Mouse (Mus musculus) cerebellum, postnatal 4 days (tissue): Measurements from ENCODE around the gene Tas2r119.
"Not testable (repeated sequence)": the region's sequence is repeated elsewhere in the genome, so short reads cannot be mapped to it uniquely, and the experiment has no call there.

ENCODE experiments used
- DNase-seq, 2 experiments: peaks; one replicate each; pipeline ENCODE4 v3.0.0; 2022; ENCODE audit warnings: low spot score in 2 of 2, mixed read lengths in 1 of 2

Gene Tas2r119

GRCm38 (mm10) chr15:32176989-32177388 lies at the start of gene Tas2r119:
TSS of gene Tas2r119 (plus strand) at chr15:32177289.
- no peak for DNase-seq

- no peak for DNase-seq
Observed at GRCm38 (mm10) chr15:32132315-32132714, 44.8 kb upstream of the Tas2r119 start.

GRCm38 (mm10) chr15:32141657-32142056 lies 35.4 kb upstream of the Tas2r119 start:
- DNase-seq, result no peak

- no peak for DNase-seq
Observed at GRCm38 (mm10) chr15:32144269-32144668, 32.8 kb upstream of the Tas2r119 start.

GRCm38 (mm10) chr15:32153404-32153803 lies 23.7 kb upstream of the Tas2r119 start:
- DNase-seq, result no peak

- DNase-seq, result no peak
Observed at GRCm38 (mm10) chr15:32153857-32154449, 23.1 kb upstream of the Tas2r119 start.

DNA sequence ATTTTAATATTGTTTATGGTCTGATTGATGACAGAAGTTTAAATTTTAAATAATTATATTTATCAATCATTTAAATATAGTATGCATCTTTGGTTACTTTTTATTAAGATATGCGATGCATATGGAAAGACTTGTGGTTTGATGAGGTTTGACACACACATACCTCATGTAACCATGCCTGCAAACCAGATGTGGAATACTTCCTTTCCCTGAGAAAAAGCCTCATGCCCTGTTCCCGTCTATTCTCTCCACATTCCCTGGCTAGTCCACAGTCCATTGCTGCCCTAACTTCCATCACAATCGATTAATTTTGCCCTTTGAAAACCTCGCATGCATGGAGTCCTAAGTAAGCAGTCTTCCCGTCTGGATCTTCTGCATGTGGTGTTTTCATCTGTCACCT lies 21.0 kb upstream of the Tas2r119 start:
- DNase-seq, result no peak

DNA sequence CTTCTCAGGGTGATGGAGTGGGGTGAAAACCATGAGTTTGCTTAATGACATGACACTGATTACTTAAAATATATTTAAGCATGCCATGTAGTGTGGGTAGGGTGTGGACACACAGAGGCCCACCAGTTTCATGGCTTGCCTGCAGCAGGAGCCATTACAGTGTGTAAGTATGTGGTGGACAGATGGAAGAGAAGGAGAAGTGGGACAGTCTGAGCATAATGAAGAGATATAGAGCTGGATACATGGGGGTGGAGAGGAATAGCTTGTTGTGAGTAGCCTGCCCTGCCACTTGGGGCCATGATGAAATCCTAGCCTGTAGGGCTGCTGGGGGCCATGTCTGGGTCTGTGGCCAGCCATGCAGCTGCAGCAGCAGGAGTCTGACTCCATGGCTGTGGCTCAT lies 16.8 kb upstream of the Tas2r119 start:
- no peak for DNase-seq

- DNase-seq, result no peak
Observed at GRCm38 (mm10) chr15:32171764-32172163, 5.3 kb upstream of the Tas2r119 start.

- DNase-seq, result no peak
Observed at GRCm38 (mm10) chr15:32172175-32172987, 4.7 kb upstream of the Tas2r119 start.

- DNase-seq, result no peak
Observed at GRCm38 (mm10) chr15:32172988-32173329, 4.1 kb upstream of the Tas2r119 start.

DNA sequence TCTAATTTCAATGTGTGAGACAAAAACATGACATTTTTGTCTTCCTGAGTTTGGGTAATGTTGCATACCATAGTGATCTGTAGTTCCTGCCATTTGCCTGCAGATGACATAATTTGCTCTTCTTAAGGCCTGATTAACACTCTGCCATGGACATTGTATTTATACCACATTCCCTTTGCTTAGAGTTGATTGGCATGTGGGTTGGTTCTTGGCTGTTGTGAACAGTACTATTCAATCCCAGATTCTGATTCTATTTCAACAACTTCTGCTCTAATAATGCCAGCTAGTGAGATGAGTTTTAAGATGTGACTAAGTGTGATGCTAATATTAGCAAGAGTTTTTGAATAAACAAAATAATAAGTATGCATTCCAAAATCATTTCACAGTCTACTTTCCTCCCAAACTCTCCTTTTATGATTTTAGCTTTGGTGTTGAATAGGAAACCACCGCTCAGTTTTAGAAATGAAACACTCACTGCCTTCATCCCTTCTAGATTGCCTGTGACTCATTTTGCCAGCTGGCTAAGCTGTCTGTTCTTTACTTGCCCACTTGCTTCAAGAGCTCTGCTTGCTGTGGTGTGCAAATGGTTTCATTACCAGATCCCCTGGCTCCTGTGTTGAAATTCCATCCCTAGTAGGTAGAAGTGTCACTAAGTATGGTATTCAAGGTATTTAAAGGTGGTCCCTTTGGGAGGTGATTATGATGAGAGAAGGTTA lies 3.1 kb downstream of the Tas2r119 start:
- DNase-seq, result no peak

DNA sequence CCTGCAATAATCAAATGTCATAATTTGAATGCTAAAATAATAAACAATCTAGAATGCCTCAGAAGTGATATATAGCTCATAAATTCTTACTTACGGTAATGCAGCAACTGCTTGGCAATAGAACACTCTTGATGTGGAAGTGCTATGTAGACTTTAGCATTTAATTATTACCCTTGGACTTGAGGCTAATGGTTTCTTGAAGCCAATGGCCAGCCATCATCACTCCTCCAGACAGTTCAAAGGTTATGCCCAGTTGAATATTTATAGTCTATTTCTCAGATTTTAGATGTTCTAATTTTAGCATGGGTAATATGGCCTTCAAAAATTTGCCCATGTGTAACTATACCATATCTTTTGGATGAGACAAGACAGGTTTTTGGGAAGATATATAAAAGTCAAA lies 4.9 kb downstream of the Tas2r119 start:
- no peak for DNase-seq

GRCm38 (mm10) chr15:32184964-32185363 lies 7.9 kb downstream of the Tas2r119 start:
- no peak for DNase-seq

DNA sequence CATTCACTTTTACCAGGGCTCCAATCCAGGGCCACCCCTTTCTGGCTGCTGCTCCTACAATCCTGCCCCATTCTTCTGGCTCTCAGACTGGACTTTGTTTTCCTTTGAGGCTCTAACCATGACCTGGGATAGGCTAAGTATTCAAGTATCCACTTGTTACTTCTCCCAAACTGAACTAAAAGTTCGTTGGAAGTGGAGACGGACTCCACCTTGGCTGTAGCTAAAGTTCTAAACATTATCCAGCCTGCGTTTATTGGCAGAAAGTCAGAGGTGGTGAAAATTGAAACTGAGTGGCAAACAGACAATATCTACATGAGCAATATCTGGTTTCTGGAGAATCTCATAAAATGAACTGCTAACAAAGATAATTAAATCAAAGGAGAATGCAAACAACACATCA lies 12.8 kb downstream of the Tas2r119 start:
- DNase-seq, result no peak

- no peak for DNase-seq
Observed at GRCm38 (mm10) chr15:32190436-32190835, 13.3 kb downstream of the Tas2r119 start.

DNA sequence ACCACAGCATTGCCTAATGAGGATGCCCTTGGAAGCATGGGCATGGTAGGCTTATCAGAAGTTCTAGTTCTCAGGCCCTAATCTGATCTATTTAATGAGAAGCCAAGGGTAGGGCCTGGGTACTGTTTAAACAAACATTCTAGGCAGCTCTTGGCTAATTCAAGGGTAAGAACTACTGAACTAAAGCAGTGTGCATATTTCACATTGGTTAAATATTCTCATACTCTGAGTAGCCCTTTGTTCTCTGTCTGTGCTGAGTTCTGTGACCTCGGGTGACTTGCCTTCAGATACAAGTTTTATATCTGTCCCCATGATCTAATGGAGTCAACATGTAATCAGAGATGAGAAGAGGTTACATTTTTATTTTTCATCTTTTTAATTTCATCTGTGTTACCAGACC lies 15.9 kb downstream of the Tas2r119 start:
- DNase-seq, result no peak

DNA sequence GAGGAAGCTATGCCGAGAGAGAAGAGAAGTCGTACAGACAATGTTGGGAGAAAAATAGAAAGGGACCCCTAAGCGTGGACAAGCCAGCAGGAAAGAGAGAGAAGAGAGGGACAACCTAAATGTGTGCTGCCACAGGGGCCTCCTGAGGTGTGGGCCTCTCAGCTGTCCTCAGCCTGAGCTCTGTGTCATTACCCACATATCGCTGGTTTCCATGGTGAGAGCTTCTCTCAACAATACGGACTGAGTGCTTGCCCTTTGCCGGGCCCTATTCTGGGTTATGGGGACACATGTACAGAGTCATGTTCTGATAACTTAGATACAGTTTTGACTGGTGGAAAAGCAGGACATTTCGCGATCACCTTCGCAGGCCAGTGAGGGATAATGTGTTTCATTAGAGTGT lies 21.0 kb downstream of the Tas2r119 start:
- DNase-seq, result no peak

- DNase-seq, result no peak
Observed at GRCm38 (mm10) chr15:32198561-32198960, 21.5 kb downstream of the Tas2r119 start.

GRCm38 (mm10) chr15:32203242-32203641 lies 26.2 kb downstream of the Tas2r119 start:
- no peak for DNase-seq

- DNase-seq, result no peak
Observed at GRCm38 (mm10) chr15:32204908-32205307, 27.8 kb downstream of the Tas2r119 start.

DNA sequence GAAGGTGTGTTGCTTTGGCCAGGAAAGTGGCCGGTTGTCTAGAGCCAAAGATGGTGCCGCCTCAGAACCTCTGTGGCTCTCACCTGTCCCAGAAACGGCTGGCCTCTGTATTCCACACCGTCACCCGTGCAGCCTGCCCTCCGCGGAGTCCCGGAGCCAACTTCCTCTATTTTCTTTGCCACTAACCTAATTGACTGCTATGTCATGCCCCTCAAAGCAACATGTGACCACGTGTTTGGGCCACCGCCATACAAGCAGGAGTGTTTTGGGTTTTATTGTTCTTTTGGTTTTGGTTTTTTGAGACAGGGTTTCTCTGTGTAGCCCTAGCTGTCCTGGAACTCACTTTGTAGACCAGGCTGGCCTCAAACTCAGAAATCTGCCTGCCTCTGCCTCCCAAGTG lies 37.6 kb downstream of the Tas2r119 start:
- not testable (repeated sequence) for DNase-seq

DNA sequence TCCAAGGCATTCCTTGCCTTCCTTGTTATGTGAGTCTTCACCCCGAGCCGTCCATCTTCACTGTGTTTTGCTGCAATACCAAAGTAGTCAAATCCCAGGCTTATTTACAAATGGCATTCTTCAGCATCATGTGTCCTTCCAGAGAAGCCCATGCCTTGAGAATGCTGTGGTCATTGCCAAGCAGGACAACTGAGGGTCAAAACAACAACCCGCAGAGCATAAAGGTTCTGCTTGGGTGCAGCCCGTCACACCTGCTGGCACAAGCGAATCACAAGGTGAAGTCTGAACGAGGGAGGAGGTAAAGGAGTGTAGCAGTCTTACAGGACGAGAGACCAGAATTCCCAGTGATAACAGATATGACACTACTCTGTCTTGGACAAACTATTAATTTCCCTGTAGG lies 45.9 kb downstream of the Tas2r119 start:
- DNase-seq, result no peak
